Mouse (Mus musculus) neural tube, embryonic 12.5 days (tissue): ENCODE measurements at regions not wholly inside any gene's neighbourhood (a gene's known extent, or its start where the extent isn't known, plus 50 kb on each side); places are given as distances from the start of the nearest gene placed in this dataset. TPM values are rescaled to one million over a fixed set of nuclear protein-coding genes. Genes with fewer than 3 reads are reported as not detected.

Experiments used
- ATAC-seq: fragments of 200-750 bp; cut with Nextera tagmentation; 2 replicates; pipeline ENCODE4 v1.8.0; 2017; ENCODE audit warnings: low read depth, mild to moderate bottlenecking, moderate TSS enrichment, moderate library complexity; ENCODE audit not compliant: low FRiP score
- H3K27ac ChIP-seq: fragments of 300-500 bp; sonication (generic); 2 replicates; pipeline ENCODE4 v1.5.1; 2016
- H3K27me3 ChIP-seq: fragments of 300-500 bp; sonication (generic); replicated peaks from 2 replicates; pipeline ENCODE4 v1.6.1; 2016; ENCODE audit warnings: mild to moderate bottlenecking
- H3K36me3 ChIP-seq: fragments of 300-500 bp; sonication (generic); 2 replicates; pipeline ENCODE4 v1.6.1; 2016; ENCODE audit warnings: mild to moderate bottlenecking
- H3K4me1 ChIP-seq: fragments of 300-500 bp; sonication (generic); 2 replicates; pipeline ENCODE4 v1.6.1; 2016
- H3K4me2 ChIP-seq: fragments of 300-500 bp; sonication (generic); replicated peaks from 2 replicates; pipeline ENCODE4 v1.6.1; 2016; ENCODE audit warnings: mild to moderate bottlenecking
- H3K4me3 ChIP-seq: fragments of 300-500 bp; sonication (generic); 2 replicates; pipeline ENCODE4 v1.5.1; 2016
- H3K9ac ChIP-seq: fragments of 300-500 bp; sonication (generic); 2 replicates; pipeline ENCODE4 v1.6.1; 2016; ENCODE audit warnings: mild to moderate bottlenecking
- H3K9me3 ChIP-seq: fragments of 300-500 bp; sonication (generic); 2 replicates; pipeline ENCODE4 v1.6.1; 2016; ENCODE audit warnings: mild to moderate bottlenecking
- whole genome bisulfite sequencing: fragments of 180-500 bp; shearing (Covaris S2); methylation state at CpG from one replicate; pipeline ENCODE4 v1.1.7; 2016; 5-methylcytosine and 5-hydroxymethylcytosine counted together
- microRNA-seq: library from miRNA; unstranded; fragments of <30 nt; microRNA quantifications from one replicate; pipeline ENCODE4, GENCODE M21; 2017

GRCm38 (mm10) chr13:70902727-70903126, 61.1 kb upstream of the Adamts16 start:
- no peak overlapping the region for H3K9ac ChIP-seq
- 43% methylated on average over 10 of the region's 10 CpGs for WGBS
- no peaks in the 10 kb centered on the region for H3K36me3 ChIP-seq
- peaks cover 4% of the 10 kb centered on the region; the same call in 1 of the 2 replicates for H3K4me1 ChIP-seq
- no peaks in the 10 kb centered on the region for H3K9me3 ChIP-seq
- no peaks in the 10 kb centered on the region for H3K27me3 ChIP-seq
- no peak overlapping the region for H3K27ac ChIP-seq
- H3K4me2 ChIP-seq: no peak overlapping the region
- no peak overlapping the region for H3K4me3 ChIP-seq
- no peak for ATAC-seq

- H3K36me3 ChIP-seq: no peaks in the 10 kb centered on the region
- H3K4me1 ChIP-seq: no peaks in the 10 kb centered on the region
- no peak overlapping the region for H3K4me3 ChIP-seq
- no peaks in the 10 kb centered on the region for H3K27me3 ChIP-seq
- WGBS: 78% methylated on average over 5 of the region's 5 CpGs
- ATAC-seq: no peak
- H3K4me2 ChIP-seq: no peak overlapping the region
- no peak overlapping the region for H3K9ac ChIP-seq
- no peaks in the 10 kb centered on the region for H3K9me3 ChIP-seq
- H3K27ac ChIP-seq: no peak overlapping the region
Measured at GRCm38 (mm10) chr13:70891634-70892033, 50.0 kb upstream of the Adamts16 start.

Small RNAs in the stretch of these regions (microRNA-seq; reads per million reads assigned to microRNA genes)
- gene Mir466f-4: not detected
